Mouse (Mus musculus) mouse trophoblast stem cell (cell line): Measurements from ENCODE around the gene Esp34.

Source experiments
- in situ Hi-C, 2 experiments: fragments of 300-500 bp; cut with MseI, MboI; formaldehyde crosslinking; loops; 2 replicates in 1 of 2; 3 replicates in 1 of 2; pipeline ENCODE4 v1.15.1; 2025

Esp34 gene

GRCm38 (mm10) chr17:38553892-38554291 is at the start of gene Esp34:
Gene Esp34 (plus strand): TSS chr17:38554192.
- in situ Hi-C loops = no loop called here

GRCm38 (mm10) chr17:38562527-38562926 is 8.5 kb downstream of the Esp34 start:
- in situ Hi-C loops = no loop called here
